Mouse (Mus musculus) urinary bladder, postnatal 14 days (tissue): Measurements from ENCODE around the gene Prnp.

Experiments used
- DNase-seq: peaks from one replicate; pipeline ENCODE4 v3.0.0; 2021; ENCODE audit warnings: low spot score

The Prnp gene

GRCm38 (mm10) chr2:131909683-131910572, at the start of gene Prnp, which contains the start of gene Prn:
Gene Prnp, plus strand, starts transcription at chr2:131909928.
Gene Prn, plus strand, starts transcription at chr2:131909957.
- DNase-seq, result peak; percentile 92

GRCm38 (mm10) chr2:131862617-131863275, 47.0 kb upstream of the Prnp start:
- no peak for DNase-seq

- DNase-seq, result no peak
Measured at GRCm38 (mm10) chr2:131863472-131863871, 46.3 kb upstream of the Prnp start.

GRCm38 (mm10) chr2:131864262-131864796, 45.4 kb upstream of the Prnp start:
- no peak for DNase-seq

- no peak for DNase-seq
Measured at GRCm38 (mm10) chr2:131866676-131867075, 43.1 kb upstream of the Prnp start.

- no peak for DNase-seq
Measured at GRCm38 (mm10) chr2:131868983-131869382, 40.7 kb upstream of the Prnp start.

GRCm38 (mm10) chr2:131873376-131873775, 36.4 kb upstream of the Prnp start:
- DNase-seq, result no peak

GRCm38 (mm10) chr2:131876551-131877265, 33.0 kb upstream of the Prnp start:
- DNase-seq, result no peak

- no peak for DNase-seq
Measured at GRCm38 (mm10) chr2:131881766-131882165, 28.0 kb upstream of the Prnp start.

- no peak for DNase-seq
Measured at GRCm38 (mm10) chr2:131883136-131883535, 26.6 kb upstream of the Prnp start.

GRCm38 (mm10) chr2:131886503-131887160, 23.1 kb upstream of the Prnp start:
- DNase-seq, result no peak

- DNase-seq, result no peak
Measured at GRCm38 (mm10) chr2:131888233-131888632, 21.5 kb upstream of the Prnp start.

- DNase-seq, result no peak
Measured at GRCm38 (mm10) chr2:131892534-131892933, 17.2 kb upstream of the Prnp start.

GRCm38 (mm10) chr2:131895106-131895505, 14.6 kb upstream of the Prnp start:
- no peak for DNase-seq

GRCm38 (mm10) chr2:131896011-131896410, 13.7 kb upstream of the Prnp start:
- DNase-seq, result no peak

GRCm38 (mm10) chr2:131897336-131898109, 12.2 kb upstream of the Prnp start:
- no peak for DNase-seq

GRCm38 (mm10) chr2:131902423-131902822, 7.3 kb upstream of the Prnp start:
- peak; percentile 18 for DNase-seq

GRCm38 (mm10) chr2:131902867-131903266, 6.9 kb upstream of the Prnp start:
- peak; percentile 69 for DNase-seq

- no peak for DNase-seq
Measured at GRCm38 (mm10) chr2:131905025-131905424, 4.7 kb upstream of the Prnp start.

GRCm38 (mm10) chr2:131905776-131906175, 4.0 kb upstream of the Prnp start:
- DNase-seq, result no peak

GRCm38 (mm10) chr2:131906266-131906665, 3.5 kb upstream of the Prnp start:
- DNase-seq, result no peak
